Mouse (Mus musculus): ENCODE results near the gene Cygb.
"Not testable (repeated sequence)": the region's sequence is repeated elsewhere in the genome, so short reads cannot be mapped to it uniquely, and the experiment has no call there.

Cygb gene

DNA sequence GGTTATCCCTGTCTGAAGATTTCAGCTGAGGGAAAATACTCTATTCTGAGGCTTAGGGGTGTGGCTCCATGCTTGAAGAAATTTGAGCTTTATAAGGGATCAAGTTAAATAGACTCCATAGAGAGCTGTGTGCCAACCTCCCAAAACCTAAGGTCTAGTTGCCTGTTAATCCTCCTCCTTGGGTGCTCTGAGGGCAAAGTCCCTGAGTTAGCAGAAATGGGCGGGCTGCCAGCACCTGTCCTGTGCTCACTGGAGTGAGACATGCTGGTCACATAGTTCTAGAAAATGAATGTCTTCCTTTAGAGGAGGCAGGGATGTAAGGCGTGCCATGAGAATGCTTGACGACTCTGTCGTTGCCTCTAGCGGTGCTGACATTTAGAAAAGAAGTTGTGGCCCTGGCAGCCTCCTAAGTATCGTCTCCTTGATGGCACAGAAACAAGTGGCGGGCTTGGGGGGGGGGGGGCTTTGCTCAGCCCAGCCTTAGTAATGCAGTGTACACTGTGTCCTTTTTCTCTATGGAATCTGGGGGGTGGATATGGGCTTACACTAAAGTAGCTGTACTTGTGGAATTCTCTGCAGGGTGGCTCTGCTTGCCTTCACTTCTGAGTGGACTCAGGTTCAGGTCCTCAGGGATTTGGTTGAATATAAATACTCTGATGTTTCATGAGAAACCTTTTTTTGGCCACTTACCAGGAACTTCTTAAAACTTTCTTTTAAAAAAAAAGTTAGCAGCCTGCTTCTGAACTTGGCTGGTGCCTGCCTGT, 20.7 kb upstream of the Cygb start:
- no peak for DNase-seq (ENCODE audit: low spot score in 2 of 2)

DNA sequence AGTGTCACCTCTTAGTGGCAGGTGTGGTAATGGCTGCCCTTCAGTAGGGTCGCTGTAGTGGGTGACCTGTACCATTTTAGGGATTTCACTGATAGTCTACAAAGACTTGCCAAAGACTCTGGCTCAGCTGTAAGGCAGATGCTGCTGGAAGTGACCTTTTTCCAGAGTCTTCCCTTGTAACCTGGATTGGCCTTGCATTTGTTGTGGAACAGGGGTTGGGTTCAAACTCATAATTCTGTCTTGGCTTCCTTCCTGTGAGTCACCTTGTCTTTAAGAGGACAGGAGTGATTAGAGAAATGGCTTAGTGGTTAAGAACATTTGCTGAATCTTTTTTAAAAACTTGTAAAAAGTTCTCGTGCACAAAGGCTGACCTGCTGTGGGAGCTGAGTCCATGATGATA, 19.3 kb upstream of the Cygb start:
- DNase-seq (ENCODE audit: low spot score in 2 of 2) = no peak

- DNase-seq (ENCODE audit: low spot score in 2 of 2) = no peak
Observed at GRCm38 (mm10) chr11:116672595-116672994, 18.5 kb upstream of the Cygb start.

DNA sequence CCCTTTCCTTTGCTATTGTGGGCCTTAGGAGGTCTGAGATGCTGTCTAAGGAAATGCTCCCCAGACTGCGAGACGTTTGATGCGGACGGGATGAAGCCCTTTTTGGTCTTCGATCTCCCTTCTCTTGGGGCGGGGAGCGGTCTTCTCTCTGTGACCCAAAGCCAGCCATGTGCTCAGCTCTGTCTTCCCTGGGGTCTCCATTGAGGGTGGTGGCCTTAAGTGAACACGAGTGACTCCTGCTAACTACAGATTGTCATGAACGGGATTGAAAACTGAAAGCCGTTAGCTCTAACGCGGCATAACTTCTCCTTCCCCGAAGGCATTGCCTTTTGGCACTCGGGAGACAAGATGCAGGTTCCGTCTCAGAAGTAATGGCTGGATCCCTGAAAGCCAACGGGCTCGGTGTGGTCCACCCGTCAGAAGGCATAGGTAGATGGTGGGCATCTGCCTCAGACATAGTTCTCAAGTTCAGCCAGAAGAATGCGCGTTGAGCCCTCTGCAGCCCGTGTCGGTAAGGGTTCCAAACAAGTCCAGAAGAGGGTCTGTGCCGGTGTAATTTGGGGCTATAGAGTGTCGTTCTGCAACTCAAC, 17.8 kb upstream of the Cygb start:
- DNase-seq (ENCODE audit: low spot score in 2 of 2) = no peak

GRCm38 (mm10) chr11:116671112-116671844, 17.2 kb upstream of the Cygb start:
- peak; percentile 95 for DNase-seq (ENCODE audit: low spot score in 2 of 2)

DNA sequence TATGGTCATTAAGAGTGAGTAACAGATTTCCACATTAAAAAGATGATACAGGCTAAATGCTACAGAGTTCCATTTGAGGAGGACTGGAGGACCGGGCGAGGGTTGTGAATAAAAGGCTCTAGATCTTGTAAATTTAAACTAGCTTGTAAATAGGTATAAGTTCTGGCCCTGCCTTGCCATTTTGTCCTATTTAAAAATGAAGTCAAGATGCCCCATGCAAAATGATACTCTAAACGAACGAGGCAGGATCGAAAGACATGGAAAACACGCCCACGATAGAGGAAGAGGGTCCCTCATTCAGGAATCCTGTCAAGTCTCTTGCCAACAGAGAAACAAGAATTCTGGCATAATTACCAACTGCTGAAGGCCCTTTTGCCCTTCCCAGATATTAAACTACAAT, 16.3 kb upstream of the Cygb start:
- DNase-seq (ENCODE audit: low spot score in 2 of 2) = no peak

DNA sequence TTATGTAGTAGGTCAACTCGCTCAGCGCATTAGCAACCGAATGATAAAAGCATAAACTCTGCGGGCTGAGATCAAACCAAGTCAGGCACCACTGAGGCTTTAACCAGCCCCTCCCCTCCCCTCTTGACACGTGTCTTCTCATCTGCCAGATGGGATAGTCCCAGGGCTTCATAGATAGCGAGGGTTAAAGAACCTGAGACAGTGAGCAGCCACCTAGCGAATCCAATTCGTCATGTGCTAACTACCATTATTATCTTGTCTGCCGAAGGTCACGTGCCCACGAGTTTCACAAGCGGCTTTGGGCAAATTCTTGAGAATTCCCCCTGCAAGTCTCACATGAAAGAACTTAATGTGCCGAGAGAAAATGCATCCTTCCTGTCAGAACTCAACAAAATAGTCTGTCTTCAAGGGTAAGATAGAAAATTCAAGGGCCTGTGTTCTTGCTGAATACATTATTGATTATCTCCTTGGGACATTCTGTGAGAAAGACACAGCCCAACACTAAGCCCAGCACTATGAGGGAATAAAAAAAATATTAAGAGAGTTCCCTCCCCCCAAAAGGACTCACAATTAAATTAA, 15.8 kb upstream of the Cygb start:
- no peak for DNase-seq (ENCODE audit: low spot score in 2 of 2)

DNA sequence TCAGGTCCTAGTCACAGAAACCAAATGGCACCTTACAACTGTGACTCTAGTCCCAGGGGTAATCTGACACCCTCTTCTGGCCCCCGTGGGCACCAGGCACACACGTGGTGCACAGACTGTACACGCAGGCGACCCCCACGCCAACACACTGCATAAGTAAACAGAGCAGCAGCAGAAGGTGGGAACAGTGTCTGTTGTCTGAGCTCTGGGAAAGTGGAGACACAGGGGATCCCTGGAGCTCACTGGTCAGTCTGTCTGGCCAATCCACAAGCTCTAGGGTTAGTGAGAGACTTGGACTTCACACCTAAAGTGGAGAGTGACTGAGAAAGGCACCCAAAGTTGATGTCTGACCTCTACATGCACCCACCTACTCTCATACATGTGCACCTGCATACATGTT, 15.2 kb upstream of the Cygb start:
- no peak for DNase-seq (ENCODE audit: low spot score in 2 of 2)

- no peak for DNase-seq (ENCODE audit: low spot score in 2 of 2)
Observed at GRCm38 (mm10) chr11:116668839-116669238, 14.7 kb upstream of the Cygb start.

DNA sequence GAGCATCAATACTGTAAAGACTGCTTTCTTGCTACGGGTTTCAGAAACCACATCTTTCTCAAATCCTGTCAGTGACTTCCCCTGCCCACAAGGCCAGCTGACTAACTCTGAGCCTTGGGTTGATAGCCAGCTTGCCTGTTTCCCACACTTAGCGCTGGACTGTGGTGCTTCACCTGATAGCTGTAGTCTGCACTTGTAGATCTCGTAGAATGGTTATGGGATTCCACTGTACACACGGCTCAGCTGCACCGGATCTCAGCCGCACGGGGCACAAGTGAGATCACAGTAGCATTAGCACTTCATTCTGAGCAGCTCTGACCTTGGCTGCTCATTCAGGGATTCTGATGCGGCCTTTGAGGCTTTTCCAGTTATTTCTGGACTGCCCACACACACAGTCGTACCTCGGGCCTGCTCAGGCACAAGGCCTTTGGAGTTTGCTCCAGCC, 14.3 kb upstream of the Cygb start:
- DNase-seq (ENCODE audit: low spot score in 2 of 2) = no peak

DNA sequence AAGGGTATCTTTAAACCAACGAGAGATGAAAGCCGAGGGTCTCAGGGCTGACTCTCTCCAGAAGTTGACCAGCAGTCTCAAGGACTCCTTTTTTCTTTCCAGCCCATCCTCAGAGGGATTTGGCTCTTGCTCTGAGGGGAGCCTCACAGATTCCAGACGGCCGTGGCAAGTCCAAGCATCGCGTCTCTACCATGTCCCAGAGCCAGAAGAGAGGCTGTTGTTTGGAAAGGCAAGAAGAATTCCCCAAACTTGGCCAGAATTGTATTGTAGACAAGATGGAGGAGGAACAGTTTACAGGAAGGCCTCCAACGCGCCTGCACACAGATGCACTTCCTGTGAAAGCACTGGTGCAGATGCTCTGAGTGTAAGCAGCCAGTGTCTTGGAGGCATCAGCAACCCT, 13.8 kb upstream of the Cygb start:
- no peak for DNase-seq (ENCODE audit: low spot score in 2 of 2)

- DNase-seq (ENCODE audit: low spot score in 2 of 2) = not testable (repeated sequence)
Observed at GRCm38 (mm10) chr11:116667012-116667411, 12.9 kb upstream of the Cygb start.

GRCm38 (mm10) chr11:116666566-116666965, 12.5 kb upstream of the Cygb start:
- DNase-seq (ENCODE audit: low spot score in 2 of 2) = no peak

- no peak for DNase-seq (ENCODE audit: low spot score in 2 of 2)
Observed at GRCm38 (mm10) chr11:116665289-116665688, 11.2 kb upstream of the Cygb start.

- DNase-seq (ENCODE audit: low spot score in 2 of 2) = no peak
Observed at GRCm38 (mm10) chr11:116661948-116662377, 7.8 kb upstream of the Cygb start.

DNA sequence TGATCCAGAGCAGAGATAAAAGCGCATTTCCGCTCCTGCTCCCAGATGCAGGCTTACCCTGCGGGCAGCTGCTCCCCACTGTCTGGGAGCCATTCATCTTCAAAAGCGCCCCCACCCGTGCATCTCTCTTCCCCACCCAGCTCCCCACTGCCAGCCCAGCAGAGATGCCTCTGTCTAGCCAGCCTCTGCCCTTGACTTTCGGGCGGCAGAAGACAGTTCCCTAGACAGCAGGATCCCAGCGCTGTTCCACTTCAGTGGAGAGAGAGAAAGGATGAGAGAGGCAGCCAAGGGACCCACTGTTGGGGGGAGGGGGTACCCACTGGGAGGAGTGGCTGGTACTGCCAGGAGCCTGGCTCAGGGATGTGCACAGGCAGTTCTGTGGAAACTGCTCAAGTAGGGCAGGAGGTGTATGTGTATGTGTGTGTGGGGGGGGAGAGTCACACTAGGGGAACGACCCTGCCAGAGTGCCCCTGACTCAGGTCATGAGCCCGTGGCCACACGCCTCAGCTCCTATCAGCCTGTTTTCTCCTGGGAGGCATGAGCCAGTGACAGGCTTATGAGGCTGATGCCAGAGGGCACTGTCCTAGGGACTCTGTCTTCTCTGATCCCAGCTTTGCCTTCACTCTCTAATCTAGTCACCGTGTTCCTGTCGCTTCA, 7.3 kb upstream of the Cygb start:
- no peak for DNase-seq (ENCODE audit: low spot score in 2 of 2)

- DNase-seq (ENCODE audit: low spot score in 2 of 2) = no peak
Observed at GRCm38 (mm10) chr11:116660181-116660580, 6.1 kb upstream of the Cygb start.

DNA sequence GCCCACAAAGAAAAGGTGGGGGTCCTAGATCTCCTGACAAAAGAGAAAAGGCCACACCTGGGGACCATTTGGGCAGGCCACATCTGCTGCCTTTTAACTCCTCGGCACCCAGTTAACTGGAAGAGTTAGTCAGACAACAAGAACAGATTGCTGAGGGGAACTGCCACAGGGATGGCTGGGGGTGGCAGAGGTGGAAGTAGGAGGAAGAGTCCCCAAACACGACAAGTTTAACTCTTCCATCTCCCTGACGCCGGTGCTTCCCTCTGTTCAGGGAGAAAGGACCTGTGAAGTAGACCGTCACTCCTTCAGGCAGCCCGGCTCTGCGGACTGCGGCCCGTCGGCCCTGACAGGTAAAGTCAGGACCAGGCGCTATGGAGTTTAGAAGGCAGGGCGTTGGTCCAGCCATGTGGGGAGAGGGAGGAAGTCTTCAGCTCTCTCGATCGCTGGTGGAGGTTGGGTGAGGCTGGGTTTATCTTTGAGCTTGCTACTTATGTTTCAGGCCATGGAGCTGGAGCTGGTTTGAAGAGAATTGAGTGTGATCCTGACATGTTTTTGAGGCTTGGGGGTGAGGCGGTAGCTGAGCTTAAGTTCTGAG, 5.0 kb upstream of the Cygb start:
- DNase-seq (ENCODE audit: low spot score in 2 of 2) = no peak

- no peak for DNase-seq (ENCODE audit: low spot score in 2 of 2)
Observed at GRCm38 (mm10) chr11:116658238-116658637, 4.1 kb upstream of the Cygb start.

DNA sequence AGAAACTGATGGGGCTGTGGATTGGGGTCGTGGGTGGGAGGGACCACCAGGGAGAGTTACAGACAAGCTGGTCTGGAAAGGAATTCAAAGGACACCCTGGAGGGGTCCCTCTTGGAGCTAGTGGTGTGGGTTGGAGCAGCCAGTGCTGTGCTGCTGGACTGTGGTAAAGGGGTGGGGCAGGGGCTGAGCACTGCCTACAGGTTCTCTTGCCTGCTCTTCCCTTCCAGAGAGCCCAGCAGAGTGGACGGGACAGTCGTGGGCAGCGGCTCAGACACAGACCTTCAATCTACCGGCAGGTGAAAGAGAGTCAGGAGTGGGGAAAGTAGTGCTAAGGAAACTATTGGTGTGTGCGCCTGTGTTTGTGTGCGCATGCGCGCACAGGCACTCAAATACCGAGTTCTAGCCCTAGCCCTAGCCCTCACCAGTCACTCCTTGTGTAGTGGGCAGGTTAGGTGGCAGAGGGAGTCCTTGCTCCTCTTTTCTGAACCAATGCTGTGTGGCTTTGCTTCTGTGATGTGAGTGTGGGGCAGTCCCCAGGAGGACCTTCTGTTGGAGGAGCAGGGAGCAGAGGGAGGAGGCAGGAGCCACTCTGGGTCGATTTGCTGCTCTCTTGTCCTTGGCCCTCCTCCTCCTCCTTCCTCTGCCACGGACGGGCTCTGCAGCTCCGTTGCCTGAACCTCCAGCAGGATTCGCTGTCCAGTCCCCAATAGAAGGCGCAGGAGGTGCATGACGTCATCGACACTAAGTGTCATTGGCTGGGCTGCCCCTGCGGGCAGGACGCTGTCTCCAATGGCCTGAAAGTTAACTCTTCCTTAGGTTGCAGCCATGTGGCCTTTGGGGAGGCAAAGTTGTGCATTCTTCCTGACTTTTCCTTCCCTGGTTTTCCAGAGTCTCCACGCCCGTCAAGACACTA, 3.5 kb upstream of the Cygb start:
- peak; percentile 51 to 52 for DNase-seq (ENCODE audit: low spot score in 2 of 2)
